Mouse (Mus musculus): ENCODE data around the gene Zfp119b. TPM values are rescaled to one million over a fixed set of nuclear protein-coding genes. Genes with fewer than 3 reads are reported as not detected.

The Zfp119b gene
- polyA plus RNA-seq, 1 experiment from 2014 or later = 6.9 TPM

DNA sequence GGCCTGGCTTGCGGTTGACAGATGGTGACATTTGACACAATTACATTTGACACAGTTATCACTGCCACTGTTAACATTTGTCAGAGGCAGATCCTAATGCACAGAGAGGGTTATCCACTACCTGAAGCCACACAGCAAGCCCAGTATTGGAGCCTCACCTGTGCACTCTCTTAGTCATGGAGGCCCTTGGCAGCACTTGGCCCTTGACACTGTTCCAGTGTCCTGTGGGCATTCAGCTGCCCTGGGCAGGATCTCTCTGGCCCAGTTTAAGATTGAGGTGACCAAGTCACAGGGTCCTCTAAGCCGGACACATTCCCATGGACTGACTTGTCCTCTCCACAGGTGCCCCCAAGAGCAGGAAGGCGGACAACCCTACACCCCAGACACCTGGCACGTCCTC is 17.9 kb upstream of the Zfp119b start:
- no peak overlapping the region for H3K4me2 ChIP-seq
- peaks cover 23% of the 10 kb centered on the region for H3K36me3 ChIP-seq
- 90% methylated on average over 4 of the region's 4 CpGs for WGBS
- no peak overlapping the region for H3K4me3 ChIP-seq (replicated peaks)
- H3K9ac ChIP-seq = no peak overlapping the region
- no peak for ATAC-seq (ENCODE audit: insufficient read depth, low FRiP score, low read depth)
- H3K9me3 ChIP-seq = no peaks in the 10 kb centered on the region
- peaks cover 20% of the 10 kb centered on the region; the same call in 1 of the 2 replicates for H3K4me1 ChIP-seq
- no peak overlapping the region for H3K27ac ChIP-seq
- H3K27me3 ChIP-seq (replicated peaks) = 0 out of 2 replicates have a peak, but pooled peaks cover 2% of the 10 kb centered on the region

DNA sequence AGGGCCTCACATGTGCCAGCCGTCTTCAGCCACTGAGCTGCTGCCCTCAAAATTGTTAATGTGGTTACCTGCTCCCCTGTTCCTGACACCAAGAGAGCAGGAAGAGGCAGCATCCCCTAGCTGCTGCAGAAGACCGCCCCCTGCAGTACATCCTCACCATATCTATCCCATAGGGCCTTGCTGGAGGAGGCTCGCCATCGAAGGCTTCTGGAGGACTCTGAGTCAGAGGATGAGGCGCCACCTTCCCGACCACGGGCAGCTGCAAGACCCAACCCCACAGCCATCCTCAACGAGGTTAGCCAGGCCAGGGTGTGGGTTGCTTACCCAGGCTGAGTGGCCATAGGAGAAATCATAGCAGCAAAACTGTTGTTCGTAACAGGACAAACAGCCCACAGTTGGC is 15.7 kb upstream of the Zfp119b start:
- no peaks in the 10 kb centered on the region for H3K9me3 ChIP-seq
- H3K27me3 ChIP-seq (replicated peaks) = 0 out of 2 replicates have a peak, but pooled peaks cover 1% of the 10 kb centered on the region
- H3K4me3 ChIP-seq (replicated peaks) = no peak overlapping the region
- H3K4me2 ChIP-seq = no peak overlapping the region
- WGBS = 85% methylated on average over 9 of the region's 9 CpGs
- peaks cover 31% of the 10 kb centered on the region for H3K36me3 ChIP-seq
- no peak overlapping the region for H3K27ac ChIP-seq
- H3K4me1 ChIP-seq = peaks cover 8% of the 10 kb centered on the region
- no peak for ATAC-seq (ENCODE audit: insufficient read depth, low FRiP score, low read depth)
- no peak overlapping the region for H3K9ac ChIP-seq

DNA sequence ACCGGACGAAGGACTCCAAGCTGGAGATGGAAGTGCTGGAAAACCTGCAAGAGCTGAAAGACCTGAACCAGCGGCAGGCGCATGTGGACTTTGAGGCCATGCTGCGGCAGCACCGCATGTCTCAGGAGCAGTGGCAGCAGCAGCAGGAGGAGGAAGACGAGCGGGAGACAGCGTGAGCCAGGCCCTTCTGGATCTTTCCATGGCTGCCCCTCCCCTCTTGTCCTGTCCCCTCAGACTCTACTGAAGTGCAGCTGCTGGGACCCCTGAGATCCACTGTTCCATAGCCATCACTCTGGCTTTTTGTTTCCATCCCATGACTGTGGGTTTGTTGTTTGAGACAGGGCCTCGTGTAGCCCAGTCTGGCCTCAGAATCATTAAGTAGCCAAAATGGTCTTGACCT is 15.2 kb upstream of the Zfp119b start:
- WGBS = 88% methylated on average over 10 of the region's 10 CpGs
- Histone ChIP-seq H3K27ac (no peak overlapping the region), H3K9ac (no peak overlapping the region), H3K4me2 (no peak overlapping the region), H3K4me3 (replicated peaks) (no peak overlapping the region), H3K27me3 (replicated peaks) (no peaks in the 10 kb centered on the region), H3K9me3 (no peaks in the 10 kb centered on the region), H3K36me3 (peaks cover 31% of the 10 kb centered on the region), H3K4me1 (peaks cover 11% of the 10 kb centered on the region)
- no peak for ATAC-seq (ENCODE audit: insufficient read depth, low FRiP score, low read depth)

DNA sequence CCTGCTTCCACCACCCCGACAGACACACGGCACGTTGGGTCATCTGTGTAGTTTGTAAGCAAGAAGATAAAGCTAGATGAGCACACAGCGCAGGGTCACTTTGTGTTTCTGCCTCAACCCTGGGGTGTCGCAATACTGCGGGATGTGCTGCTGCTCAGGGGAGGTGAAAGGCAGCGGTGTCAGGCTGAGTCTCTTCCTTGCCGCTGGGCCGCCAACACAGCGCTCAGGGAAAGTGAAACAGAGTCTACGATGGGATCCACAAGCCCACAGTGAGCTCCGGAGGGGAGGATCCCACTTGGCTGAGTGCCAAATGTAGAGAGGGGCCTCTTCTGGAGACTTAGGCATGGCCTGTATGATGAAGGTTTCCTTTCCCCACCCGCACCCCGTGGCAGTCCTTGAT is 13.9 kb upstream of the Zfp119b start:
- Histone ChIP-seq H3K36me3 (peaks cover 31% of the 10 kb centered on the region), H3K27ac (no peak overlapping the region), H3K4me2 (no peak overlapping the region), H3K9me3 (no peaks in the 10 kb centered on the region), H3K9ac (no peak overlapping the region), H3K27me3 (replicated peaks) (no peaks in the 10 kb centered on the region), H3K4me1 (peaks cover 16% of the 10 kb centered on the region), H3K4me3 (replicated peaks) (no peak overlapping the region)
- WGBS = 65% methylated on average over 14 of the region's 14 CpGs
- no peak for ATAC-seq (ENCODE audit: insufficient read depth, low FRiP score, low read depth)

DNA sequence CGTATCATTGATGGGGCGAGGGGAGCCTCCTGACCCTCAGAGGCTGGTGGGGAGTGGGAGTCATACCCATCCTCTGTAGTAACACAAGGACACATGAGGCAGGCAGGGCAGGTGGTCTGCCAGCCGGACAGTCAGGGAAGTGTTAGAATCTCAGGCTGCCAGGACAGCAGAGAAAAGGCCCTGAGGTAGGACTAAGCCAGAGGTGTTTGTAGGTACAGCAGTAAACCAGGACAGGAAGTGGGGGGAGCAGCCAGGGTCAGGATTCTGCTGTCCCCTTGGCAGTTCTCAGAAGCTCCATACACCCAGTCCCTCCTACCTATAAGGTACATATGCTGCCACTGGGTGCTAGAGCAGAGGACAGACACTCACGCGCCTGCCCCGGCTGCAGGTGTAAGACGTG is 12.3 kb upstream of the Zfp119b start:
- H3K9me3 ChIP-seq = no peaks in the 10 kb centered on the region
- peaks cover 19% of the 10 kb centered on the region for H3K4me1 ChIP-seq
- no peak for ATAC-seq (ENCODE audit: insufficient read depth, low FRiP score, low read depth)
- peaks cover 24% of the 10 kb centered on the region for H3K36me3 ChIP-seq
- H3K4me3 ChIP-seq (replicated peaks) = no peak overlapping the region
- H3K4me2 ChIP-seq = no peak overlapping the region
- H3K27me3 ChIP-seq (replicated peaks) = no peaks in the 10 kb centered on the region
- no peak overlapping the region for H3K9ac ChIP-seq
- WGBS = 94% methylated on average over 7 of the region's 7 CpGs
- no peak overlapping the region for H3K27ac ChIP-seq

DNA sequence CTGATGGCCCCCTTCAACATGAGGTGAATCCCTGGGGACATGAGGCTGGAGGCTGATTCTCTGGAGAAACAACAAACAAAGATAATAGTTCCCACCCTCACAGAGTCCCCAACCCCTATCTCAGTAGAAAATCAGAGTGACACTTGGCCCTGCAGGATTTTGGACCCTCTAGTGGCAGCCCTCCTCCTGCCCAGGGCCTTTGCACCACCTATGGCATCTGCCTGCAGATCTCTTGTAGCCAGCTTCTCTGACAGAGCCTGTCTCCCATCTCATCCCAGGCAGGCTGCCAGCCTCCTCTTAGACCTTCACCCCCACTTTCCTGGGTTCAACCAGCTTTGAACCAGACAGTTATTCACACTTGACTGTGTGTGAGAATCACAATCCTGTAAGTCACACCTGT is 11.5 kb upstream of the Zfp119b start:
- Histone ChIP-seq H3K4me3 (replicated peaks) (no peak overlapping the region), H3K4me2 (no peak overlapping the region), H3K9me3 (no peaks in the 10 kb centered on the region), H3K27me3 (replicated peaks) (no peaks in the 10 kb centered on the region), H3K27ac (no peak overlapping the region), H3K4me1 (peaks cover 24% of the 10 kb centered on the region), H3K36me3 (peaks cover 24% of the 10 kb centered on the region), H3K9ac (no peak overlapping the region)
- no peak for ATAC-seq (ENCODE audit: insufficient read depth, low FRiP score, low read depth)

DNA sequence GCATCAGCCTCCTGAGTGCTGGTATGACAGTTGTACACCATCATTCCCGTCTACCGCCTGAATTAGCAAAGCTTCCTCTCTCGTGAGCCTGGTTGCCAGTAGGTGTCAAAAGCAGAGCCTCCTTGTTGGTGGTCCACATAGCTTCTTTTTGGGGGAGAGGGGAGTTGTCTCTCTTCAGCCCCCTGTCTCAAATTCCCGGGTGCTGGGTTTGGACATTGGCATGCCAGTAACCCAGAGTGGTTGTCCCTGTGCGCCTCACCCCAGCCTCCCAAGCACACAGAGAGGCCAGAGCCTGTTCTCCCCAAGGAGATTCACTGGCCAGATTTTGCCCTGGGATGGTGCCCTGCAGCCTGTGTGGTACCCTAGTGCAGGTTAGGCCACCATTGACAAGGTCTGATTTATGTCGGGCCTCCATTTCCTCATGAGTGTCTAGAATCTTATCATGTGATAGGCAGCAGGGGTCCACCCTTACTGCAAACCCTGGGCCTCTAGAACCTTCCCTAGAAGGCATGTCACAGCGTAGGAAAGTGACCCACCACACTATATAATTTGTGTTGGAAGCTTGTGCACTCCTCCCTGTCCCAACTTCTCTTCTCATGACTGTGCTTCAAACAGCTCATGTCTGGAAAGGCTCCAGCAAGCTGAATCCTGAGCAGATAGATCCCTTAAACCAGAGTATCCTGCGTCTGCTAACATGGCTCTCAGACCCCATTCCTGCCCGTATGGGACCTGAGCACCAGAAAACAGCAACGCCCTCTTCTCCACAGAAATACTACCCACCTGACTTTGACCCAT is 10.8 kb upstream of the Zfp119b start:
- Histone ChIP-seq H3K4me1 (peaks cover 24% of the 10 kb centered on the region), H3K4me3 (replicated peaks) (peak overlapping the region; percentile 65), H3K9me3 (no peaks in the 10 kb centered on the region), H3K27ac (peak overlapping the region; percentile 98), H3K4me2 (peak overlapping the region; percentile 66), H3K36me3 (peaks cover 20% of the 10 kb centered on the region), H3K27me3 (replicated peaks) (no peaks in the 10 kb centered on the region; the same call in 1 of the 2 replicates), H3K9ac (peak overlapping the region; percentile 16; the same call in 1 of the 2 replicates)
- 68% methylated on average over 10 of the region's 10 CpGs for WGBS
- ATAC-seq (ENCODE audit: insufficient read depth, low FRiP score, low read depth) = no peak

DNA sequence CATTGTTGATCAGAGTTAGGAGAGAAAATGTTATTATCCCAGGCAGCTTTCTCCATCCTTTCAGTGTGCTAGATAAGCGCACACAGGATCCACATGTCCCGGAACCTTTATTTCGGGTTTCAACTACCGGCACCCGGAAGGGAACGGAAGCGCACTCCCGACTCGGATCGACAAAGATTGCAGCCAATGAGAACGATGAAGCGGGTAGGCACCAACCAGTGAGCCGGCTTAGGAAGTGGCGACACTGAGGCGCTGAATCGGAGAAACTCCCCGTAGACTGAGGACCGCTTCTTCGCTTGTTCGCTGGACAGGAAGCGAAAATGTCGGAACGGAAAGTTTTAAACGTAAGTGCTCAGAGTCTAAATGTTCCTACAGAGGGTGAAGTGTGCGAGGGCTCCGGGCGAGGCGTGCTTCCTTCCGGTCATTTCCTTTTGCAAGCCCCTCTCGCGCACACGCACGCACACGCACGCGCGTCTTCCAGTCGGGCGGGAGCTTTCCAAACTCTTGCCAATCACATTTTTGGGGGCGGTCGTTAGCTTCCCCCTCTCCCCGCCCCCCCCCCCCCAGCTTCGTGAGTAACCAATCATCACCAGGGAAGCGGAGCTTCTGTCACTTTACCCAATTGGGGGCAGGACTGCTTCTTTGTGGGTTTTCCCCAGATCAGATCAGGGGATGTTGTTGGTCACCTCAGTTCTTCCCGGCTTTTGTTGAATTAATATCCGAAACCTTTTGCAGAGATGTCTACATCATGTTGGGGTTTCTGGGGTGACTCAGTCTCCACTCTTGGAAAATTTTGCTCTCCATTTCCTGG is 9.8 kb upstream of the Zfp119b start, which contains the start of gene Yju2:
Gene Yju2 (plus strand): TSS at position 182 of the 811 bp plus-strand sequence.
- Histone ChIP-seq H3K36me3 (peaks cover 11% of the 10 kb centered on the region; the same call in 1 of the 2 replicates), H3K27ac (peak within 1 kb of the TSS; percentile 98), H3K9me3 (no peaks in the 10 kb centered on the region), H3K4me3 (replicated peaks) (peak within 1 kb of the TSS; percentile 65), H3K4me2 (peak within 1 kb of the TSS; percentile 66), H3K4me1 (peaks cover 24% of the 10 kb centered on the region), H3K9ac (peak within 1 kb of the TSS; percentile 53; the same call in 1 of the 2 replicates), H3K27me3 (replicated peaks) (no peaks in the 10 kb centered on the region; the same call in 1 of the 2 replicates)
- ATAC-seq (ENCODE audit: insufficient read depth, low FRiP score, low read depth) = peak; percentile 92
- WGBS = under 1% methylated on average over 45 of the region's 46 CpGs

DNA sequence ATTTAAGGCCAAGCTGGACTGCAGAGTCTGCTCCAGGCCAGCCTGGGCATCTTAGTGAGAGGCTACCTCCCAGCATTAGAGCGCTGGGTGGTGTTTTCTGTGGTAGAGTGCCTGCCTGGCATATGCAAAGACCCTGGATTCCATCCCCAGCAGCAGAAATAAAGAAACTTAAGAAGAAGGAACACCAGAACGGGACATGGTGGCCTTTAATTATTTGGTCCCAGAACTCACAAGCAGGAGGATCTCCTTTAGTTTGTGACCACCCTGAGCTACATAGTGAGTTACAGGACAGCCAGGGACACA is 9.2 kb upstream of the Zfp119b start:
- H3K4me2 ChIP-seq = peak overlapping the region; percentile 66
- H3K4me3 ChIP-seq (replicated peaks) = peak overlapping the region; percentile 65
- ATAC-seq (ENCODE audit: insufficient read depth, low FRiP score, low read depth) = no peak
- peak overlapping the region; percentile 98 for H3K27ac ChIP-seq
- no peaks in the 10 kb centered on the region; the same call in 1 of the 2 replicates for H3K27me3 ChIP-seq (replicated peaks)
- H3K4me1 ChIP-seq = peaks cover 24% of the 10 kb centered on the region
- 29% methylated on average over 2 of the region's 2 CpGs for WGBS
- peaks cover 11% of the 10 kb centered on the region; the same call in 1 of the 2 replicates for H3K36me3 ChIP-seq
- no peaks in the 10 kb centered on the region for H3K9me3 ChIP-seq
- H3K9ac ChIP-seq = no peak overlapping the region; the same call in 1 of the 2 replicates

DNA sequence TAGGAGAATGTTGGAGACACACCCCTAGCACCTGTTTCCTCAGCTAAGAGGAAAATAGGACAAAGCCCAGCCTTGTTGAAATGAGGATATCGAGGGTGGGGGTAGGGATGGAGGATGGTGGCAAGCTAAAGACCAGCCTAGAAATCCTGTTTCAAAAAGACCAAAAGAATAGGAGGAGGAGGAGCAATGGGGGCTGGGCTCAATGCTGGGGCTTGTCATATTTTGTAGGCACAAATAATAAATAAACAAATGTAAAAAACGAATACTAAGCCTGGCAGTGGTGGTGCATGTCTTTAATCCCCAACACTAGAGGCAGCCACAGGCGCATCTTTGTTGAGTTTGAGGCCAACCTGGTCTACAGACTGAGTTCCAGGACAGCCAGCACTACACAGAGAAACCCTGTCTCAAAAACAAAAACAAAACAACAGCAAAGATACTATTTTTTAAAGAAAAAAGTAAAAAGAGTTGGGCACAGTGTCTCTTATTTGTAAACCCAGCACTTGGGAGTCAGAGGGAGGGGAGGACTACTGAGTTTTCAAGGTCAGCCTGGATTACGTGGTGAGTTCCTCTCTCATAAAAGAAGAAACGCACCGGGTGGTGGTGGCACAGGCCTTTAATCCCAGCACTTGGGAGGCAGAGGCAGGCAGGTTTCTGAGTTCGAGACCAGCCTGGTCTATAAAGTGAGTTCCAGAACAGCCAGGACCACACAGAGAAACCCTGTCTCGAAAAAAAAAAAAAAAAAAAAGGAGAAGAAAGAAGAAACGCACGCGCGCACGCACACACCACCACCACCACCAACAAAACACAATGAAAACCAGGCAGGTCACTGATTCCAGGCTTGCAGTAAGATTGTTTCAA is 8.7 kb upstream of the Zfp119b start:
- H3K4me2 ChIP-seq = peak overlapping the region; percentile 66
- H3K4me3 ChIP-seq (replicated peaks) = peak overlapping the region; percentile 65
- H3K27me3 ChIP-seq (replicated peaks) = no peaks in the 10 kb centered on the region; the same call in 1 of the 2 replicates
- no peak for ATAC-seq (ENCODE audit: insufficient read depth, low FRiP score, low read depth)
- 79% methylated on average over 13 of the region's 13 CpGs for WGBS
- peak overlapping the region; percentile 98 for H3K27ac ChIP-seq
- H3K9ac ChIP-seq = no peak overlapping the region; the same call in 1 of the 2 replicates
- H3K9me3 ChIP-seq = no peaks in the 10 kb centered on the region
- peaks cover 21% of the 10 kb centered on the region for H3K4me1 ChIP-seq
- peaks cover 11% of the 10 kb centered on the region; the same call in 1 of the 2 replicates for H3K36me3 ChIP-seq

DNA sequence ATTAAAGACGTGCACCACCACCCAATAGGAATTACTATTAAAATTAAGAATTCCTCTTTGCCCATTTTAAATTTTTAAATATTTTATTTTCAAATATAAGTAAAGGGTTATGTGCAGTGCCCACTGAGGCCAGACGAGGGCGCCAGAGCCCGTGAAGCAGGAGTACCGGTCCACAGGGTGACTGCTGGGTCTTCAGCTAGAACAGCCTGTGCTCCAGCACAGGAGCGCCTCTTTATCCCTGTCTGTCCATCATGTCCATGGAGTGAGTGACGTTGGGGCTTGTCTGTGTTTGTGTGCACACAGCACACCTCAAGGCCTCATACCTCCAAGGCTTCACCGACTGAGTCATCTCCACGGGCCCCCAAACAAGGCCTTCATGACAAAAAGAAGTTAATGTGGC is 7.9 kb upstream of the Zfp119b start:
- H3K4me1 ChIP-seq = peaks cover 19% of the 10 kb centered on the region
- WGBS = 15% methylated on average over 9 of the region's 9 CpGs
- H3K27me3 ChIP-seq (replicated peaks) = no peaks in the 10 kb centered on the region; the same call in 1 of the 2 replicates
- H3K4me3 ChIP-seq (replicated peaks) = no peak overlapping the region
- H3K27ac ChIP-seq = no peak overlapping the region
- H3K4me2 ChIP-seq = no peak overlapping the region
- no peak overlapping the region for H3K9ac ChIP-seq
- H3K9me3 ChIP-seq = no peaks in the 10 kb centered on the region
- ATAC-seq (ENCODE audit: insufficient read depth, low FRiP score, low read depth) = no peak
- H3K36me3 ChIP-seq = peaks cover 8% of the 10 kb centered on the region; the same call in 1 of the 2 replicates

All from stomach, embryonic 15.5 days (tissue).